In the genomic region with DNA sequence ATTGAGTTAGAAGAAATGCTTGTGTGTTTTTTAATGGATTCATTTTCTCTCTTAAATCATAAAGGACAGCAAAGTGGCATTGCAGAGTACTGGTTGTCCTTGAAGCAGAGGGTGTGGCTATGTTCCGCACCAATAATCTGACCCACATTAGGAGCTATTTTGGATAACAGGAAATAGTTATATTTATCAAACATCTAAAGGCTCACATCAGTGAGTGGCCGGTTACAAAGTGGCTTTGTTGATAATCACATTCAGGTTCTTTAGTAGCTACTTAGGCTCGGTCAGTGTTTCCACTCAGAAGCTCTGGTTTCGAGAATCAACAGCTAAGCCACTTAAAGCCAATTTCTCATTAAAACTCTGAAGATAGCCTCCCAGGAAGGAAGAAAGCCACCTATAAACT, we compare ENCODE assay signal across 16 mouse cellular contexts. TPM values are rescaled to one million over a fixed set of nuclear protein-coding genes. Genes with fewer than 3 reads are reported as not detected.
DNase-seq lines count a peak whose midpoint lies in the region; ATAC-seq and TF ChIP-seq lines count a peak whose summit lies in the region.
"Had no signal": no experiment of that assay in that cellular context is flagged by ENCODE, and none has a peak within 500 bp of the region (broad histone marks: within the 10 kb centered on the region; RNA-seq: fewer than 3 reads in every experiment).

No protein-coding gene starts in this region.

- no peaks in the 10 kb centered on the region for H3K36me3 ChIP-seq in kidney, embryonic 16.5 days (ENCODE audit: insufficient read depth, low read length)
- H3K36me3 ChIP-seq: embryonic facial prominence, embryonic 15.5 days; intestine, embryonic 15.5 days; limb, embryonic 12.5 days; liver, embryonic 13.5 days had no signal

- 61% methylated on average over 4 of the region's 4 CpGs for WGBS in kidney, embryonic 16.5 days

- no peak overlapping the region for H3K4me2 ChIP-seq in kidney, embryonic 16.5 days (replicated peaks; ENCODE audit: low read depth, low read length)
- H3K4me2 ChIP-seq: embryonic facial prominence, embryonic 15.5 days; hindbrain, embryonic 14.5 days; intestine, embryonic 15.5 days; limb, embryonic 12.5 days; liver, embryonic 13.5 days had no signal

- peak; percentile 8 for DNase-seq in adrenal gland, postnatal 14 days
- no peak for DNase-seq in adrenal gland, adult 8-10 months
- DNase-seq in kidney, adult 11 months, result peak; percentile 6
- peak; percentile 18 for DNase-seq in lung, postnatal 25 days (ENCODE audit: low spot score)
- DNase-seq in lung, adult 18-20 months, result no peak
- no peak for DNase-seq in right cerebral cortex, postnatal 25 days
- DNase-seq: embryo, embryonic 11 days; gastrocnemius, postnatal 14 days; liver, embryonic 13.5 days; thymus, postnatal 14 days had no signal

- H3K9me3 ChIP-seq in kidney, embryonic 16.5 days (ENCODE audit: low read length), result no peaks in the 10 kb centered on the region
- H3K9me3 ChIP-seq: embryonic facial prominence, embryonic 15.5 days; intestine, embryonic 15.5 days; limb, embryonic 12.5 days; liver, embryonic 13.5 days had no signal

- H3K27ac ChIP-seq in kidney, embryonic 16.5 days (ENCODE audit: low read length), result no peak overlapping the region
- peak overlapping the region; percentile 50; the same call in 1 of the 2 replicates for H3K27ac ChIP-seq in cortical plate, adult 2 months (ENCODE audit: insufficient read depth, low read length)
- H3K27ac ChIP-seq: embryonic facial prominence, embryonic 15.5 days; hindbrain, embryonic 14.5 days; intestine, embryonic 15.5 days; limb, embryonic 12.5 days; liver, embryonic 13.5 days had no signal

- TF ChIP-seq CTCF in cortical plate, adult 2 months (IDR thresholded peaks at IDR 0.05; ENCODE audit: extremely low read depth, insufficient read depth, low read length), result no peak

- no peaks in the 10 kb centered on the region for H3K4me1 ChIP-seq in kidney, embryonic 16.5 days (ENCODE audit: insufficient read depth, low read length)
- peaks cover 4% of the 10 kb centered on the region for H3K4me1 ChIP-seq in cortical plate, adult 2 months (ENCODE audit: control insufficient read depth, insufficient read depth, low read length)
- H3K4me1 ChIP-seq: embryonic facial prominence, embryonic 15.5 days; intestine, embryonic 15.5 days; limb, embryonic 12.5 days; liver, embryonic 13.5 days had no signal

- no peak overlapping the region for H3K9ac ChIP-seq in kidney, embryonic 16.5 days (replicated peaks; ENCODE audit: low read length)
- H3K9ac ChIP-seq: embryonic facial prominence, embryonic 15.5 days; hindbrain, embryonic 14.5 days; intestine, embryonic 15.5 days; limb, embryonic 12.5 days; liver, embryonic 13.5 days had no signal

- H3K4me3 ChIP-seq in kidney, embryonic 16.5 days (ENCODE audit: low read length), result no peak overlapping the region
- no peak overlapping the region for H3K4me3 ChIP-seq in cortical plate, adult 2 months (ENCODE audit: insufficient read depth, low read length)
- H3K4me3 ChIP-seq: embryonic facial prominence, embryonic 15.5 days; intestine, embryonic 15.5 days; limb, embryonic 12.5 days; liver, embryonic 13.5 days had no signal

- no peak for TF ChIP-seq POLR2A in cortical plate, adult 2 months (IDR thresholded peaks at IDR 0.05; ENCODE audit: extremely low read depth, insufficient read depth, low read length)

- H3K27me3 ChIP-seq in kidney, embryonic 16.5 days (ENCODE audit: insufficient read depth, low read length), result no peaks in the 10 kb centered on the region
- H3K27me3 ChIP-seq: embryonic facial prominence, embryonic 15.5 days; intestine, embryonic 15.5 days; limb, embryonic 12.5 days; liver, embryonic 13.5 days had no signal

- no peak for ATAC-seq in kidney, embryonic 16.5 days (ENCODE audit: low FRiP score, low TSS enrichment)
- ATAC-seq: intestine, embryonic 15.5 days had no signal

RNA-seq across cellular contexts. Expression of a gene that starts 23.6 kb away (rescaled TPM):
- total RNA-seq in adrenal gland, postnatal 14 days (2021), result 15.1 and 18.3 TPM in 2 replicates
- 10 to 100 TPM; 23.6 to 41.7 (median 31.8) TPM for total RNA-seq in adrenal gland, adult 8-10 months (2022)
- 5.2 and 5.3 TPM in 2 replicates for polyA plus RNA-seq in kidney, embryonic 16.5 days (2015; fragmentation: Nextera tagmentation; extraction: Ambion mirVana)
- polyA plus RNA-seq in cortical plate, adult 2 months (2012; rRNA removed), result 165 and 174 TPM in 2 replicates

Comparison
In these comparisons a context has a peak if more than half of its experiments do, and no peak if none do; other contexts are left out.
1. DNase-seq: peak in adrenal gland, postnatal 14 days (single experiment), kidney, adult 11 months (single experiment) and lung, postnatal 25 days (single experiment); none in adrenal gland, adult 8-10 months (single experiment), lung, adult 18-20 months (0 of 2) and right cerebral cortex, postnatal 25 days (single experiment).